Mouse (Mus musculus) intestine, postnatal 0 days (tissue): ENCODE measurements around the gene Dnajc6. TPM values are rescaled to one million over a fixed set of nuclear protein-coding genes. Genes with fewer than 3 reads are reported as not detected.

Experiments
- ATAC-seq: fragments of 200-750 bp; cut with Nextera tagmentation; 2 replicates; pipeline ENCODE4 v1.8.0; 2017; ENCODE audit warnings: mild to moderate bottlenecking, moderate TSS enrichment, moderate library complexity
- H3K27ac ChIP-seq: fragments of 300-500 bp; sonication (generic); 2 replicates; pipeline ENCODE4 v1.5.1; 2014; ENCODE audit warnings: mild to moderate bottlenecking, low read depth, low read length, moderate library complexity
- H3K27me3 ChIP-seq: fragments of 300-500 bp; sonication (generic); replicated peaks from 2 replicates; pipeline ENCODE4 v1.6.1; 2014; ENCODE audit warnings: low read length, mixed read lengths; ENCODE audit not compliant: control insufficient read depth, insufficient read depth
- H3K36me3 ChIP-seq: fragments of 300-500 bp; sonication (generic); 2 replicates; pipeline ENCODE4 v1.6.1; 2014; ENCODE audit warnings: mild to moderate bottlenecking, moderate library complexity; ENCODE audit not compliant: control insufficient read depth, insufficient read depth
- H3K4me1 ChIP-seq: fragments of 300-500 bp; sonication (generic); replicated peaks from 2 replicates; pipeline ENCODE4 v1.6.1; 2014; ENCODE audit warnings: antibody characterized with exemption, low read length, mixed read lengths; ENCODE audit not compliant: control insufficient read depth, insufficient read depth
- H3K4me2 ChIP-seq: fragments of 300-500 bp; sonication (generic); replicated peaks from 2 replicates; pipeline ENCODE4 v1.6.1; 2014; ENCODE audit warnings: low read depth, mild to moderate bottlenecking, moderate library complexity
- H3K4me3 ChIP-seq: fragments of 300-500 bp; sonication (generic); 2 replicates; pipeline ENCODE4 v1.5.1; 2014; ENCODE audit warnings: low read depth, low read length
- H3K9ac ChIP-seq: fragments of 300-500 bp; sonication (generic); 2 replicates; pipeline ENCODE4 v1.6.1; 2014; ENCODE audit warnings: mild to moderate bottlenecking, low read depth, low read length
- H3K9me3 ChIP-seq: fragments of 300-500 bp; sonication (generic); 2 replicates; pipeline ENCODE4 v1.6.1; 2016; ENCODE audit warnings: mixed run types; ENCODE audit not compliant: control insufficient read depth
- CTCF ChIP-seq: sonication (generic); IDR thresholded peaks from 2 replicates; pipeline ENCODE4 v1.5.1; 2016; ENCODE audit warnings: low read depth, mild to moderate bottlenecking, control low read depth, antibody characterized with exemption, moderate library complexity
- WGBS: fragments of 180-500 bp; shearing (Covaris S2); extraction: QIAGEN DNeasy Blood & Tissue Kit; methylation state at CpG from one replicate; pipeline ENCODE4 v1.1.7; 2014; 5-methylcytosine and 5-hydroxymethylcytosine counted together
- polyA plus RNA-seq: library from polyadenylated mRNA; unstranded; fragments of >200 nt; fragmentation: Nextera tagmentation; extraction: Ambion mirVana; gene quantifications from 2 replicates; pipeline ENCODE4 v1.2.1, GENCODE M21; 2015

The Dnajc6 gene
- polyA plus RNA-seq, 1 experiment from 2014 or later, result 1.2 TPM

GRCm38 (mm10) chr4:101642708-101643107 is 146.3 kb downstream of the Dnajc6 start:
- ATAC-seq, result no peak
- no peaks in the 10 kb centered on the region for H3K36me3 ChIP-seq
- 0 out of 2 replicates have a peak, but pooled peaks have one; percentile 9 for TF ChIP-seq CTCF
- no peaks in the 10 kb centered on the region for H3K27me3 ChIP-seq
- 80% methylated on average over 6 of the region's 6 CpGs for WGBS
- H3K9me3 ChIP-seq, result no peaks in the 10 kb centered on the region
- no peak overlapping the region for H3K9ac ChIP-seq
- no peaks in the 10 kb centered on the region for H3K4me1 ChIP-seq
- no peak overlapping the region for H3K27ac ChIP-seq
- no peak overlapping the region for H3K4me3 ChIP-seq
- H3K4me2 ChIP-seq, result no peak overlapping the region

- ATAC-seq, result no peak
- H3K4me2 ChIP-seq, result no peak overlapping the region
- H3K4me1 ChIP-seq, result no peaks in the 10 kb centered on the region
- no peak overlapping the region for H3K27ac ChIP-seq
- H3K9me3 ChIP-seq, result no peaks in the 10 kb centered on the region
- no peaks in the 10 kb centered on the region for H3K36me3 ChIP-seq
- TF ChIP-seq CTCF, result no peak
- no peak overlapping the region for H3K9ac ChIP-seq
- H3K4me3 ChIP-seq, result no peak overlapping the region
- WGBS, result 57% methylated on average over 4 of the region's 4 CpGs
- H3K27me3 ChIP-seq, result no peaks in the 10 kb centered on the region
Measured at GRCm38 (mm10) chr4:101643216-101643615, 146.8 kb downstream of the Dnajc6 start.

- TF ChIP-seq CTCF, result no peak
- H3K4me1 ChIP-seq, result no peaks in the 10 kb centered on the region
- H3K9ac ChIP-seq, result no peak overlapping the region
- peak overlapping the region; percentile 59 for H3K4me2 ChIP-seq
- 0% methylated on average over 8 of the region's 8 CpGs for WGBS
- H3K27ac ChIP-seq, result 0 out of 2 replicates have a peak overlapping the region, but pooled peaks have one; percentile 9
- H3K4me3 ChIP-seq, result peak overlapping the region; percentile 83
- H3K36me3 ChIP-seq, result no peaks in the 10 kb centered on the region; the same call in 1 of the 2 replicates
- H3K27me3 ChIP-seq, result no peaks in the 10 kb centered on the region
- H3K9me3 ChIP-seq, result no peaks in the 10 kb centered on the region
- ATAC-seq, result no peak; the same call in 1 of the 2 replicates
Measured at GRCm38 (mm10) chr4:101646857-101647195, 150.4 kb downstream of the Dnajc6 start.

GRCm38 (mm10) chr4:101647196-101647905 is 150.9 kb downstream of the Dnajc6 start, which contains the start of gene Leprot:
Leprot (plus strand) TSS chr4:101647718.
- Histone ChIP-seq H3K4me3 (peak within 1 kb of the TSS; percentile 83), H3K4me2 (peak within 1 kb of the TSS; percentile 59), H3K36me3 (no peaks in the 10 kb centered on the region; the same call in 1 of the 2 replicates), H3K4me1 (no peaks in the 10 kb centered on the region), H3K27me3 (no peaks in the 10 kb centered on the region), H3K9ac (peak within 1 kb of the TSS; percentile 86), H3K27ac (peak within 1 kb of the TSS; percentile 94), H3K9me3 (no peaks in the 10 kb centered on the region)
- TF ChIP-seq CTCF, result peak; percentile 45; the same call in 1 of the 2 replicates
- under 1% methylated on average over 39 of the region's 39 CpGs for WGBS
- ATAC-seq, result peak; percentile 96

- no peak for TF ChIP-seq CTCF
- WGBS, result under 1% methylated on average over 20 of the region's 20 CpGs
- Histone ChIP-seq H3K27me3 (no peaks in the 10 kb centered on the region), H3K9ac (peak overlapping the region; percentile 86), H3K4me2 (peak overlapping the region; percentile 57), H3K9me3 (no peaks in the 10 kb centered on the region), H3K4me3 (peak overlapping the region; percentile 83), H3K36me3 (no peaks in the 10 kb centered on the region; the same call in 1 of the 2 replicates), H3K27ac (peak overlapping the region; percentile 94), H3K4me1 (no peaks in the 10 kb centered on the region)
- no peak for ATAC-seq
Measured at GRCm38 (mm10) chr4:101647976-101648642, 151.7 kb downstream of the Dnajc6 start.

DNA sequence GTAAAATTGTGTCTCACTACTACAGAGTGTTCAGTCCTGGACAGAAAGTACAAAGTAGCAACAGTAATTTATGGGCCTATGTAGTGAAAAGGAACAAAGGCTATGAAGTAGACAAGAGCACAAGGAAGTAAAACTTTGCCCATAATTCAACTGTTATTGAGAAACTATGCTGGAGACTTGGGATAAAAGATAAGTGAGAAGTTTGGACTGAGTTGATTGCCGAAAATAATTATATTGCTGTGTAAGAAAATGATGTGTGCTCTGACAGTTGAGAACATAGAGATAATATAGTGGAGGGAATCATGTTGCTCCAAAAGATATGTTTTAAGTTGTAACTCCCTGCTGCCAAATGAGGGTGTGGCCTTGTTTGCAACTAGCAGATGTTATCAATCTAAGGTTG is 152.3 kb downstream of the Dnajc6 start:
- 28% methylated on average over 1 of the region's 1 CpGs for WGBS
- no peaks in the 10 kb centered on the region; the same call in 1 of the 2 replicates for H3K36me3 ChIP-seq
- peak overlapping the region; percentile 83; the same call in 1 of the 2 replicates for H3K4me3 ChIP-seq
- no peaks in the 10 kb centered on the region for H3K9me3 ChIP-seq
- no peak for TF ChIP-seq CTCF
- peak overlapping the region; percentile 94 for H3K27ac ChIP-seq
- no peaks in the 10 kb centered on the region for H3K4me1 ChIP-seq
- H3K9ac ChIP-seq, result no peak overlapping the region
- ATAC-seq, result peak; percentile 39
- H3K4me2 ChIP-seq, result peak overlapping the region; percentile 57
- no peaks in the 10 kb centered on the region for H3K27me3 ChIP-seq
